Comparison of ENCODE assay signal across 8 mouse cellular contexts in genomic region chr13:111919417-111919816, GRCm38 (mm10).
DNase-seq lines count a peak whose midpoint lies in the region; ATAC-seq and TF ChIP-seq lines count a peak whose summit lies in the region.
"Not testable (repeated sequence)": the region's sequence is repeated elsewhere in the genome, so short reads cannot be mapped to it uniquely, and the experiment has no call there.

No protein-coding gene starts in this region.

- ATAC-seq in intestine, embryonic 16.5 days: peak; percentile 44
- ATAC-seq in liver, embryonic 12.5 days: peak; percentile 17; the same call in 1 of the 2 replicates
- ATAC-seq in liver, embryonic 15.5 days (ENCODE audit: insufficient read depth): 0 out of 2 replicates have a peak, but pooled peaks have one; percentile 32

- WGBS in intestine, embryonic 16.5 days: 69% methylated on average over 11 of the region's 11 CpGs
- WGBS in liver, embryonic 12.5 days (ENCODE audit: insufficient replicate concordance): 60% methylated on average over 11 of the region's 11 CpGs
- 58% methylated on average over 11 of the region's 11 CpGs for WGBS in liver, embryonic 15.5 days (ENCODE audit: insufficient replicate concordance)

- not testable (repeated sequence) for H3K4me3 ChIP-seq in CH12.LX (replicated peaks in 1 of 3; ENCODE audit: low read depth in 2 of 3, low read length in 2 of 3, poor library complexity in 1 of 3); intestine, embryonic 16.5 days (ENCODE audit: low read length); liver, embryonic 12.5 days; liver, embryonic 15.5 days (replicated peaks)

- not testable (repeated sequence) for H3K4me2 ChIP-seq in CH12.LX (ENCODE audit: insufficient read depth, low read depth, poor library complexity, severe bottlenecking); intestine, embryonic 16.5 days (ENCODE audit: low read depth, low read length); liver, embryonic 12.5 days; liver, embryonic 15.5 days

- peaks cover 2 to 33% of the 10 kb centered on the region in 2 experiments; a peak in 2 of 4 replicates for H3K4me1 ChIP-seq in CH12.LX (ENCODE audit: control insufficient read depth in 1 of 2, insufficient read depth in 2 of 2)
- H3K4me1 ChIP-seq in intestine, embryonic 16.5 days (ENCODE audit: control insufficient read depth, insufficient read depth, low read length): not testable (repeated sequence)
- peaks cover 17% of the 10 kb centered on the region for H3K4me1 ChIP-seq in liver, embryonic 12.5 days
- H3K4me1 ChIP-seq in liver, embryonic 15.5 days (replicated peaks): peaks cover 29% of the 10 kb centered on the region

- not testable (repeated sequence) for TF ChIP-seq CTCF in CH12.LX (conservative IDR thresholded peaks at IDR 0.05 in 1 of 2, IDR thresholded peaks at IDR 0.05 in 1 of 2; ENCODE audit: low read depth in 2 of 2, low read length in 2 of 2)

- dilution Hi-C loops in CH12.LX (cut with MboI; ENCODE audit: extremely low pct_ligation_motif_present, extremely low pct_unique_long_range_greater_than_20kb, low sequenced_read_pairs): not testable (repeated sequence)

- not testable (repeated sequence) for H3K9ac ChIP-seq in CH12.LX (ENCODE audit: insufficient read depth, low read depth); intestine, embryonic 16.5 days (ENCODE audit: low read depth, low read length); liver, embryonic 12.5 days; liver, embryonic 15.5 days

- not testable (repeated sequence) for H3K79me2 ChIP-seq in CH12.LX (replicated peaks; ENCODE audit: control insufficient read depth, extremely low read depth, insufficient read depth, poor library complexity, severe bottlenecking)

- not testable (repeated sequence) for TF ChIP-seq POLR2A in CH12.LX (IDR thresholded peaks at IDR 0.05; ENCODE audit: low read depth, low read length)

- in situ Hi-C loops in CH12.LX (cut with MboI; ENCODE audit: low pct_ligation_motif_present, low pct_unique_long_range_greater_than_20kb, low sequenced_read_pairs): not testable (repeated sequence)

- TF ChIP-seq RAD21 in CH12.LX (IDR thresholded peaks at IDR 0.05; ENCODE audit: low read depth, low read length): not testable (repeated sequence)

- H3K27ac ChIP-seq in CH12.LX (ENCODE audit: insufficient read depth, low read depth); intestine, embryonic 16.5 days (ENCODE audit: low read length); liver, embryonic 12.5 days; liver, embryonic 15.5 days (replicated peaks): not testable (repeated sequence)

- DNase-seq in CH12.LX (ENCODE audit: extremely low read depth) (peak; percentile 31), ZHBTc4 (ENCODE audit: low read depth, low spot score) (peak; percentile 93)
- DNase-seq in lung, adult 18-20 months: peak; percentile 27 to 47
- DNase-seq in splenic B cell, adult 2 months (ENCODE audit: low read depth, low spot score): peak; percentile 20
- DNase-seq in yolk sac, embryonic 10.5 days (ENCODE audit: low spot score): peak; percentile 78

- TF ChIP-seq EP300 in CH12.LX (IDR thresholded peaks at IDR 0.05; ENCODE audit: low read length): not testable (repeated sequence)

- not testable (repeated sequence) for H3K36me3 ChIP-seq in CH12.LX (replicated peaks in 1 of 2; ENCODE audit: control insufficient read depth in 1 of 2, insufficient read depth in 1 of 2, low read length in 1 of 2); intestine, embryonic 16.5 days (ENCODE audit: control insufficient read depth, insufficient read depth, low read length); liver, embryonic 12.5 days; liver, embryonic 15.5 days (replicated peaks); splenic B cell, adult 2 months (ENCODE audit: control insufficient read depth, insufficient read depth, low read length, poor library complexity, severe bottlenecking)

- not testable (repeated sequence) for H3K27me3 ChIP-seq in CH12.LX (replicated peaks); intestine, embryonic 16.5 days (replicated peaks; ENCODE audit: control insufficient read depth, insufficient read depth, low read length); liver, embryonic 12.5 days (replicated peaks); liver, embryonic 15.5 days; splenic B cell, adult 2 months (ENCODE audit: control insufficient read depth, insufficient read depth, low read length, poor library complexity, severe bottlenecking)

- not testable (repeated sequence) for H3K9me3 ChIP-seq in CH12.LX (replicated peaks; ENCODE audit: low read length); intestine, embryonic 16.5 days (ENCODE audit: control insufficient read depth, low read length); liver, embryonic 12.5 days (replicated peaks); liver, embryonic 15.5 days (replicated peaks)

Comparison
In these comparisons a context has a peak if more than half of its experiments do, and no peak if none do; other contexts are left out.
1. DNase-seq: peak in every context shown above with its lines; median percentile 93 in ZHBTc4; 78 in yolk sac, embryonic 10.5 days; 37 in lung, adult 18-20 months; 31 in CH12.LX; 20 in splenic B cell, adult 2 months.